Mouse (Mus musculus): ENCODE results near the gene Nlgn3. TPM values are rescaled to one million over a fixed set of nuclear protein-coding genes. Genes with fewer than 3 reads are reported as not detected.

Nlgn3 gene
- not detected for polyA plus RNA-seq (2014; fragmentation: Illumina TruSeq; extraction: RNeasy Lipid Tissue Mini Kit (QIAGEN cat#74804); ENCODE audit: low read depth, low replicate concordance)

GRCm38 (mm10) chrX:101299055-101299454 lies at the start of gene Nlgn3:
Nlgn3 (plus strand) TSS chrX:101299168.

GRCm38 (mm10) chrX:101253952-101254729 lies 44.8 kb upstream of the Nlgn3 start, which contains the start of gene Foxo4:
Foxo4 (plus strand) TSS chrX:101254528.

GRCm38 (mm10) chrX:101263892-101264291 lies 35.1 kb upstream of the Nlgn3 start, which contains the start of gene Gm614:
Gm614 (minus strand) TSS chrX:101263992.

GRCm38 (mm10) chrX:101268025-101268754 lies 30.8 kb upstream of the Nlgn3 start, which contains the start of gene Il2rg:
Il2rg (minus strand) TSS chrX:101268255.

GRCm38 (mm10) chrX:101268755-101269124 lies 30.2 kb upstream of the Nlgn3 start, which contains the start of gene Gm20489:
Gm20489 (minus strand) TSS chrX:101269023.

GRCm38 (mm10) chrX:101273875-101274738 lies 24.9 kb upstream of the Nlgn3 start, which contains the start of gene Med12:
Med12 (plus strand) TSS chrX:101274030.

Other genes starting within 250 kb of the Nlgn3 start
- gene Tex11, start 239.5 kb upstream of the Nlgn3 start, polyA plus RNA-seq (2014; fragmentation: Illumina TruSeq; extraction: RNeasy Lipid Tissue Mini Kit (QIAGEN cat#74804); ENCODE audit: low read depth, low replicate concordance), result not detected
- not detected for gene Slc7a3, start 213.1 kb upstream of the Nlgn3 start, polyA plus RNA-seq (2014; fragmentation: Illumina TruSeq; extraction: RNeasy Lipid Tissue Mini Kit (QIAGEN cat#74804); ENCODE audit: low read depth, low replicate concordance)
- gene Snx12, start 76.6 kb upstream of the Nlgn3 start, polyA plus RNA-seq (2014; fragmentation: Illumina TruSeq; extraction: RNeasy Lipid Tissue Mini Kit (QIAGEN cat#74804); ENCODE audit: low read depth, low replicate concordance), result 11.9 TPM
- gene Foxo4, start 44.6 kb upstream of the Nlgn3 start, polyA plus RNA-seq (2014; fragmentation: Illumina TruSeq; extraction: RNeasy Lipid Tissue Mini Kit (QIAGEN cat#74804); ENCODE audit: low read depth, low replicate concordance), result 9.5 TPM
- not detected for gene Gm614, start 35.2 kb upstream of the Nlgn3 start, polyA plus RNA-seq (2014; fragmentation: Illumina TruSeq; extraction: RNeasy Lipid Tissue Mini Kit (QIAGEN cat#74804); ENCODE audit: low read depth, low replicate concordance)
- 6.0 TPM for gene Il2rg, start 30.9 kb upstream of the Nlgn3 start, polyA plus RNA-seq (2014; fragmentation: Illumina TruSeq; extraction: RNeasy Lipid Tissue Mini Kit (QIAGEN cat#74804); ENCODE audit: low read depth, low replicate concordance)
- gene Gm20489, start 30.1 kb upstream of the Nlgn3 start, polyA plus RNA-seq (2014; fragmentation: Illumina TruSeq; extraction: RNeasy Lipid Tissue Mini Kit (QIAGEN cat#74804); ENCODE audit: low read depth, low replicate concordance), result not detected
- 2.9 TPM for gene Med12, start 25.1 kb upstream of the Nlgn3 start, polyA plus RNA-seq (2014; fragmentation: Illumina TruSeq; extraction: RNeasy Lipid Tissue Mini Kit (QIAGEN cat#74804); ENCODE audit: low read depth, low replicate concordance)
- 176 TPM for gene Gjb1, start 77.2 kb downstream of the Nlgn3 start, polyA plus RNA-seq (2014; fragmentation: Illumina TruSeq; extraction: RNeasy Lipid Tissue Mini Kit (QIAGEN cat#74804); ENCODE audit: low read depth, low replicate concordance)
- gene Zmym3, start 121.7 kb downstream of the Nlgn3 start, polyA plus RNA-seq (2014; fragmentation: Illumina TruSeq; extraction: RNeasy Lipid Tissue Mini Kit (QIAGEN cat#74804); ENCODE audit: low read depth, low replicate concordance), result 6.0 TPM
- 111 TPM for gene Nono, start 130.2 kb downstream of the Nlgn3 start, polyA plus RNA-seq (2014; fragmentation: Illumina TruSeq; extraction: RNeasy Lipid Tissue Mini Kit (QIAGEN cat#74804); ENCODE audit: low read depth, low replicate concordance)
- gene Itgb1bp2, start 149.9 kb downstream of the Nlgn3 start, polyA plus RNA-seq (2014; fragmentation: Illumina TruSeq; extraction: RNeasy Lipid Tissue Mini Kit (QIAGEN cat#74804); ENCODE audit: low read depth, low replicate concordance), result not detected
- 17.8 TPM for gene Taf1, start 233.6 kb downstream of the Nlgn3 start, polyA plus RNA-seq (2014; fragmentation: Illumina TruSeq; extraction: RNeasy Lipid Tissue Mini Kit (QIAGEN cat#74804); ENCODE audit: low read depth, low replicate concordance)